Mouse (Mus musculus): ENCODE data around the gene Dgkz.

DNA sequence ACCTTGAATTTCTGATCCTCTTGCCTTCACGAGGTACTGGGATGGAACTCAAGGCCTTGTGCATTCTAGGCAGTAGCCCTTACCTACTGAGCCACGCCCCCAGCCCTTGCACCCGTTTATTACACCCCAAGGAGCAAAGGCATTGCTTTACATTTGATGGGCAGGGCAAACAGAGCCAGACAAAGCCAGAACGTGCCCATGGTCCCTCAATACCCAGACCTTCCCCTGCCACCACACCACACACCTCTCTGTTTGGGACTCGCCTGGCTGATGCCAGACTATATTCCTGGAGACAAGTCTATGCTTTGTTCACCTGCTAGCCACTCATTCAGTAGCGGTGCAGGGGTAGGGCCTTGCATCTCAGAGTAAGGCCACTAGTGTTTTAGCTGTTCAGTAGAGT, 30.8 kb upstream of the Dgkz start:
- TF ChIP-seq CTCF (IDR thresholded peaks at IDR 0.05; ENCODE audit: borderline replicate concordance, control insufficient read depth, extremely low read depth, insufficient read depth, low read length, poor library complexity), result no peak
- no peak for TF ChIP-seq POLR2A (IDR thresholded peaks at IDR 0.05; ENCODE audit: control insufficient read depth, extremely low read depth, insufficient read depth, low read length, poor library complexity)
